Mouse (Mus musculus) CH12.LX (cell line): ENCODE data around the gene Foxk2. TPM values are rescaled to one million over a fixed set of nuclear protein-coding genes. Genes with fewer than 3 reads are reported as not detected.
A peak's percentile ranks its signal among the peaks of the same experiment; 100 is the strongest.

Experiments
- DNase-seq: peaks from one replicate; pipeline ENCODE4 v3.0.0-alpha.2; 2013; ENCODE audit errors: extremely low read depth
- H3K27ac ChIP-seq: 2 replicates; pipeline ENCODE4 v1.5.1; 2012; ENCODE audit warnings: low read depth, mild to moderate bottlenecking, control low read depth, moderate library complexity; ENCODE audit not compliant: insufficient read depth
- H3K27me3 ChIP-seq: replicated peaks from 2 replicates; pipeline ENCODE3; 2012; ENCODE audit warnings: inconsistent platforms
- H3K36me3 ChIP-seq, 2 experiments: replicated peaks in 1 of 2; 2 replicates each; pipeline versions ENCODE3 to v1.6.1; 2012; ENCODE audit warnings: inconsistent platforms in 1 of 2, low read length in 1 of 2, mild to moderate bottlenecking in 1 of 2, mixed read lengths in 1 of 2, moderate library complexity in 1 of 2; ENCODE audit not compliant: control insufficient read depth in 1 of 2, insufficient read depth in 1 of 2
- H3K4me1 ChIP-seq, 2 experiments: 2 replicates each; pipeline ENCODE4 v1.6.1; 2012; ENCODE audit warnings: inconsistent platforms in 1 of 2, moderate library complexity in 1 of 2; ENCODE audit not compliant: insufficient read depth in 2 of 2, control insufficient read depth in 1 of 2
- H3K4me2 ChIP-seq: 2 replicates; pipeline ENCODE4 v1.6.1; 2012; ENCODE audit warnings: low read depth, mild to moderate bottlenecking, control low read depth; ENCODE audit not compliant: poor library complexity, insufficient read depth, severe bottlenecking
- H3K4me3 ChIP-seq, 3 experiments: fragments of 150-350 bp in 1 of 3; sonication (generic) in 1 of 3; replicated peaks in 1 of 3; 2 replicates each; pipeline versions ENCODE3 to v1.5.1; 2011 to 2012; ENCODE audit warnings: low read depth in 2 of 3, low read length in 2 of 3, mild to moderate bottlenecking in 2 of 3, moderate library complexity in 2 of 3, control low read depth in 1 of 3, improper control_type of control experiment in 1 of 3, inconsistent platforms in 1 of 3, mixed read lengths in 1 of 3; ENCODE audit not compliant: poor library complexity in 1 of 3
- H3K79me2 ChIP-seq: replicated peaks from 2 replicates; pipeline ENCODE4 v1.6.1; 2012; ENCODE audit warnings: mild to moderate bottlenecking, moderate library complexity; ENCODE audit not compliant: control insufficient read depth, poor library complexity, insufficient read depth, severe bottlenecking; ENCODE audit errors: extremely low read depth
- H3K9ac ChIP-seq: 2 replicates; pipeline ENCODE4 v1.6.1; 2012; ENCODE audit warnings: low read depth, mild to moderate bottlenecking, control low read depth, moderate library complexity; ENCODE audit not compliant: insufficient read depth
- H3K9me3 ChIP-seq: replicated peaks from 2 replicates; pipeline ENCODE3; 2012; ENCODE audit warnings: low read length, inconsistent platforms, mixed read lengths
- BHLHE40 ChIP-seq: IDR thresholded peaks from 2 replicates; pipeline ENCODE4 v1.6.1; 2011; ENCODE audit warnings: mild to moderate bottlenecking, low read depth, low read length, improper control_type of control experiment
- CHD1 ChIP-seq: IDR thresholded peaks from 2 replicates; pipeline ENCODE4 v1.6.1; 2012; ENCODE audit warnings: low read depth, low read length, improper control_type of control experiment, inconsistent platforms
- CHD2 ChIP-seq: IDR thresholded peaks from 2 replicates; pipeline ENCODE4 v1.6.1; 2011; ENCODE audit warnings: low read length, improper control_type of control experiment
- CTCF ChIP-seq, 2 experiments: IDR thresholded peaks in 1 of 2; conservative IDR thresholded peaks in 1 of 2; 2 replicates each; pipeline ENCODE4 v1.5.1; 2011 to 2012; ENCODE audit warnings: low read depth in 2 of 2, low read length in 2 of 2, improper control_type of control experiment in 1 of 2, inconsistent platforms in 1 of 2, mild to moderate bottlenecking in 1 of 2, moderate library complexity in 1 of 2
- ELF1 ChIP-seq: IDR thresholded peaks from 2 replicates; pipeline ENCODE4 v1.6.1; 2014; ENCODE audit warnings: low read depth, mild to moderate bottlenecking, inconsistent platforms, low read length, improper control_type of control experiment
- ETS1 ChIP-seq: conservative IDR thresholded peaks from 2 replicates; pipeline ENCODE4 v1.6.1; 2012; ENCODE audit warnings: low read depth, mild to moderate bottlenecking, inconsistent platforms, low read length, improper control_type of control experiment, moderate library complexity
- GABPA ChIP-seq: IDR thresholded peaks from 2 replicates; pipeline ENCODE4 v1.6.1; 2012; ENCODE audit warnings: low read depth, low read length, improper control_type of control experiment, inconsistent platforms; ENCODE audit not compliant: insufficient replicate concordance
- HCFC1 ChIP-seq: IDR thresholded peaks from 2 replicates; pipeline ENCODE4 v1.6.1; 2012; ENCODE audit warnings: low read depth, mild to moderate bottlenecking, inconsistent platforms, low read length, improper control_type of control experiment
- IRF4 ChIP-seq: IDR thresholded peaks from 2 replicates; pipeline ENCODE4 v1.6.1; 2014; ENCODE audit warnings: low read depth, mild to moderate bottlenecking, inconsistent platforms, low read length, improper control_type of control experiment
- JUN ChIP-seq: IDR thresholded peaks from 2 replicates; pipeline ENCODE4 v1.6.1; 2011; ENCODE audit warnings: low read depth, mild to moderate bottlenecking, low read length, improper control_type of control experiment, moderate library complexity; ENCODE audit not compliant: insufficient read depth
- JUND ChIP-seq: conservative IDR thresholded peaks from 2 replicates; pipeline ENCODE4 v1.6.1; 2011; ENCODE audit warnings: low read depth, low read length, improper control_type of control experiment
- KAT2A ChIP-seq: IDR thresholded peaks from 2 replicates; pipeline ENCODE4 v1.6.1; 2012; ENCODE audit warnings: low read length, improper control_type of control experiment, inconsistent platforms; ENCODE audit not compliant: insufficient replicate concordance
- MAFK ChIP-seq: IDR thresholded peaks from 2 replicates; pipeline ENCODE4 v1.6.1; 2011; ENCODE audit warnings: low read length, improper control_type of control experiment; ENCODE audit not compliant: insufficient replicate concordance
- MAX ChIP-seq: IDR thresholded peaks from 2 replicates; pipeline ENCODE4 v1.6.1; 2011; ENCODE audit warnings: low read length, improper control_type of control experiment
- MAZ ChIP-seq: IDR thresholded peaks from 2 replicates; pipeline ENCODE4 v1.6.1; 2012; ENCODE audit warnings: low read depth, mild to moderate bottlenecking, inconsistent platforms, low read length, improper control_type of control experiment, moderate library complexity
- MEF2A ChIP-seq: IDR thresholded peaks from 2 replicates; pipeline ENCODE4 v1.6.1; 2014; ENCODE audit warnings: low read depth, mild to moderate bottlenecking, inconsistent platforms, low read length, improper control_type of control experiment, borderline replicate concordance
- MXI1 ChIP-seq: IDR thresholded peaks from 2 replicates; pipeline ENCODE4 v1.6.1; 2011; ENCODE audit warnings: mild to moderate bottlenecking, low read depth, low read length, improper control_type of control experiment
- MYC ChIP-seq: IDR thresholded peaks from 2 replicates; pipeline ENCODE4 v1.6.1; 2011; ENCODE audit warnings: low read depth, mild to moderate bottlenecking, improper control_type of control experiment, low read length
- NELFE ChIP-seq: IDR thresholded peaks from 2 replicates; pipeline ENCODE4 v1.6.1; 2011; ENCODE audit warnings: low read depth, low read length, improper control_type of control experiment
- NRF1 ChIP-seq: IDR thresholded peaks from 2 replicates; pipeline ENCODE4 v1.6.1; 2014; ENCODE audit warnings: low read depth, mild to moderate bottlenecking, inconsistent platforms, low read length, improper control_type of control experiment, moderate library complexity
- PAX5 ChIP-seq: IDR thresholded peaks from 2 replicates; pipeline ENCODE4 v1.6.1; 2012; ENCODE audit warnings: low read length, inconsistent platforms, mixed read lengths
- POLR2A ChIP-seq: IDR thresholded peaks from 2 replicates; pipeline ENCODE4 v1.6.1; 2011; ENCODE audit warnings: low read depth, mild to moderate bottlenecking, improper control_type of control experiment, low read length
- POLR2AphosphoS2 ChIP-seq: IDR thresholded peaks from 2 replicates; pipeline ENCODE4 v1.6.1; 2011; ENCODE audit warnings: low read depth, low read length, improper control_type of control experiment
- RAD21 ChIP-seq: IDR thresholded peaks from 2 replicates; pipeline ENCODE4 v1.6.1; 2011; ENCODE audit warnings: low read depth, mild to moderate bottlenecking, low read length, improper control_type of control experiment, moderate library complexity
- RCOR1 ChIP-seq: conservative IDR thresholded peaks from 2 replicates; pipeline ENCODE4 v1.6.1; 2012; ENCODE audit warnings: low read depth, mild to moderate bottlenecking, inconsistent platforms, low read length, improper control_type of control experiment
- SIN3A ChIP-seq: IDR thresholded peaks from 2 replicates; pipeline ENCODE4 v1.6.1; 2012; ENCODE audit warnings: low read length, improper control_type of control experiment, inconsistent platforms
- TBP ChIP-seq: conservative IDR thresholded peaks from 2 replicates; pipeline ENCODE4 v1.6.1; 2011; ENCODE audit warnings: low read depth, low read length, improper control_type of control experiment
- TCF12 ChIP-seq: IDR thresholded peaks from 2 replicates; pipeline ENCODE4 v1.6.1; 2014; ENCODE audit warnings: low read depth, mild to moderate bottlenecking, inconsistent platforms, low read length, improper control_type of control experiment
- UBTF ChIP-seq: IDR thresholded peaks from 2 replicates; pipeline ENCODE4 v1.6.1; 2012; ENCODE audit warnings: low read depth, mild to moderate bottlenecking, inconsistent platforms, low read length, improper control_type of control experiment, moderate library complexity
- USF1 ChIP-seq: IDR thresholded peaks from 2 replicates; pipeline ENCODE4 v1.6.1; 2014; ENCODE audit warnings: low read depth, mild to moderate bottlenecking, inconsistent platforms, low read length, improper control_type of control experiment
- USF2 ChIP-seq: conservative IDR thresholded peaks from 2 replicates; pipeline ENCODE4 v1.6.1; 2011; ENCODE audit warnings: low read depth, low read length, improper control_type of control experiment
- ZC3H11A ChIP-seq: IDR thresholded peaks from 2 replicates; pipeline ENCODE4 v1.6.1; 2012; ENCODE audit warnings: low read depth, mild to moderate bottlenecking, inconsistent platforms, low read length, improper control_type of control experiment
- ZMIZ1 ChIP-seq: IDR thresholded peaks from 2 replicates; pipeline ENCODE4 v1.6.1; 2012; ENCODE audit warnings: low read depth, mild to moderate bottlenecking, inconsistent platforms, low read length, improper control_type of control experiment
- dilution Hi-C: fragments of 300-500 bp; cut with MboI; formaldehyde crosslinking; loops from 2 replicates; pipeline ENCODE4 v1.14.3; 2020; ENCODE audit warnings: low sequenced_read_pairs; ENCODE audit not compliant: extremely low pct_unique_long_range_greater_than_20kb, extremely low pct_ligation_motif_present
- in situ Hi-C: fragments of 300-500 bp; cut with MboI; formaldehyde crosslinking; loops from 3 replicates; pipeline ENCODE4 v1.14.3; 2019; ENCODE audit warnings: low sequenced_read_pairs, low pct_ligation_motif_present, low pct_unique_long_range_greater_than_20kb, mixed read lengths
- polyA plus RNA-seq: library from polyadenylated mRNA; unstranded; fragments of >175 nt; gene quantifications from 2 replicates; pipeline ENCODE4 v1.2.1, GENCODE M21; 2012; ENCODE audit warnings: low read depth; ENCODE audit not compliant: insufficient read length
- total RNA-seq, 2 experiments: library from RNA; depleted of rRNA; stranded (reverse); fragments of 300-350 nt in 1 of 2; fragments of >200 nt in 1 of 2; gene quantifications; 2 replicates each; pipeline ENCODE4 v1.2.3; 2012 to 2014

Foxk2 gene
- total RNA-seq (2012; rRNA removed) (42.6 and 44.3 TPM in 2 replicates), total RNA-seq (2014; rRNA removed) (25.0 and 26.9 TPM in 2 replicates), polyA plus RNA-seq (32.4 and 41.2 TPM in 2 replicates)

DNA sequence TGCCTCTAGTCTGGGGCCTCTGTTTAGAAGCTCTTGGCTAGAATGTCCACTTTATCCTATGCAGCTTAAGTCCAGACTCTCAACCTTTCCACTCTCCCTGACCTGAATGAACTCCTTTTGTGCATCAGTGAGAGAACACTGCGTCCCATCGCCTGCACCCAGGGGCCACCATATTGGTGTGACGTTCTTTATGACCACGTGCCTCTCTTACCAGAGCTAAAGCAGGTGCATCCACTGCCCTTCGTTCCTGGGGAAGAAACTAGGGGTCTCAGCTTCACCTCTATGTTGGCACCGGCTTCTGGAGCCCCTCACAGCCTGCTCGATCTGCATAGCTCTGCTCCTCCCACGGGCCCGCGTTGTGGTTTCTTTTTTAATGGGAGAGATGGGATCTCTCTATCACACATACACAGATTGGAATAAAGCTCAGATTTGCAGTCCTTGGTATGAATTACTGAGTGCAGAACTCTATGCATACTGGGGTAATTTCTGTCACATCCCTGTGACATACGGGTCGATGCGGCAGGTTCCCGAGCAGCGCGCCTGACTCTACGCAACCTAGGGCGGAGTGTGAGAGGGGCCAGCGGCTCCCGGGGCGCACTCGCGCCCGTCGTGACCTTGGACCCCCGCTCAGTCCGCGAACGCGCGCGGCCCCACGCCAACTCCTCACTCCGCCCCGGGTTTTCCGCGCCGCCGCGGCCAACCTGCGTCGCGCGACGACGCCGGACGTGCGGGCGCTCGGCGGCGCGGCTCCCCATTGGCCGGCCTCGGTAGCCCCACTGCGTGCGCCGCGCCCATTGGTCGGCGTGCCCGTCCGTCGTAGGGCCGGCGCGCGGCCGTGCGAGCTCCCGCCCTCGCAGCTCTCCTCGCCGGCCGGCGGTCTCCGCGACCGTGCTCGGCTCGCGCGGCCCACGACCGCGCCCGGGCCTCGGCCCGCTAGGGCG lies at the start of gene Foxk2:
TSS of gene Foxk2 (plus strand) at position 831 of the 941 bp plus-strand sequence.
- Histone ChIP-seq H3K36me3 (peaks cover 29 to 54% of the 10 kb centered on the region in 2 experiments), H3K27me3 (no peaks in the 10 kb centered on the region), H3K9me3 (no peaks in the 10 kb centered on the region), H3K27ac (peak within 1 kb of the TSS; percentile 53), H3K9ac (peak within 1 kb of the TSS; percentile 95), H3K4me1 (peaks cover 8 to 42% of the 10 kb centered on the region in 2 experiments; a peak in 3 of 4 replicates), H3K4me3 (peak within 1 kb of the TSS; percentile 83 to 96 (median 84)), H3K79me2 (peaks cover 44% of the 10 kb centered on the region), H3K4me2 (peak within 1 kb of the TSS; percentile 92)
- dilution Hi-C loops (no loop called here), in situ Hi-C loops (no loop called here)
- peak; percentile 86 for DNase-seq
- TF ChIP-seq SIN3A (no peak; the same call in none of the 2 replicates), MXI1 (peak; percentile 72), IRF4 (0 out of 2 replicates have a peak, but pooled peaks have one; percentile 22), KAT2A (peak; percentile 63; the same call in 1 of the 2 replicates), NRF1 (peak; percentile 67), MAFK (no peak), CHD2 (peak; percentile 79), POLR2AphosphoS2 (0 out of 2 replicates have a peak, but pooled peaks have one; percentile 64), BHLHE40 (peak; percentile 58), MYC (peak; percentile 96), CHD1 (no peak), JUND (no peak), JUN (no peak), USF1 (peak; percentile 80), RAD21 (no peak), ZC3H11A (no peak), GABPA (no peak), TCF12 (peak; percentile 80), PAX5 (no peak), MAX (peak; percentile 97), MAZ (0 out of 2 replicates have a peak, but pooled peaks have one; percentile 35), ZMIZ1 (no peak; the same call in 1 of the 2 replicates), ETS1 (no peak), NELFE (peak; percentile 64), UBTF (no peak), RCOR1 (no peak), TBP (no peak), MEF2A (no peak), HCFC1 (peak; percentile 48), CTCF (conservative IDR thresholded peaks at IDR 0.05 in 1 of 2, IDR thresholded peaks at IDR 0.05 in 1 of 2; ENCODE audit: low read depth in 2 of 2, low read length in 2 of 2) (no peak), ELF1 (peak; percentile 62), USF2 (peak; percentile 59), POLR2A (peak; percentile 64)
